Mouse (Mus musculus): Measurements from ENCODE around the gene Htt.

- peak; percentile 31 for TF ChIP-seq CTCF (IDR thresholded peaks at IDR 0.05; ENCODE audit: low read depth)
- no peak for TF ChIP-seq EP300 (IDR thresholded peaks at IDR 0.05; ENCODE audit: low read depth)
Observed at GRCm38 (mm10) chr5:34751477-34751876, 10.1 kb upstream of the Htt start.

Data from heart, postnatal 0 days (tissue).